Mouse (Mus musculus) limb, embryonic 14.5 days (tissue): Measurements from ENCODE around the gene Wdr63. TPM values are rescaled to one million over a fixed set of nuclear protein-coding genes. Genes with fewer than 3 reads are reported as not detected.

Experiments
- ATAC-seq: fragments of 200-750 bp; cut with Nextera tagmentation; 2 replicates; pipeline ENCODE4 v1.8.0; 2017; ENCODE audit warnings: low read depth, moderate number of reproducible peaks, moderate TSS enrichment; ENCODE audit not compliant: low FRiP score
- DNase-seq: peaks from one replicate; pipeline ENCODE4 v3.0.0-alpha.2; 2015; ENCODE audit warnings: low spot score
- H3K27ac ChIP-seq: fragments of 300-500 bp; sonication (generic); replicated peaks from 2 replicates; pipeline ENCODE4 v1.5.1; 2014; ENCODE audit warnings: low read depth, mild to moderate bottlenecking, low read length, moderate library complexity, mixed read lengths
- H3K27me3 ChIP-seq: fragments of 300-500 bp; sonication (generic); 2 replicates; pipeline ENCODE4 v1.6.1; 2014; ENCODE audit warnings: low read length, mixed read lengths; ENCODE audit not compliant: control insufficient read depth, insufficient read depth
- H3K36me3 ChIP-seq: fragments of 300-500 bp; sonication (generic); 2 replicates; pipeline ENCODE4 v1.6.1; 2014; ENCODE audit warnings: mild to moderate bottlenecking, low read length, moderate library complexity, mixed read lengths; ENCODE audit not compliant: control insufficient read depth, insufficient read depth
- H3K4me1 ChIP-seq: fragments of 300-500 bp; sonication (generic); 2 replicates; pipeline ENCODE4 v1.6.1; 2014; ENCODE audit warnings: antibody characterized with exemption, low read length, mixed read lengths; ENCODE audit not compliant: control insufficient read depth, insufficient read depth
- H3K4me2 ChIP-seq: fragments of 300-500 bp; sonication (generic); replicated peaks from 2 replicates; pipeline ENCODE4 v1.6.1; 2014; ENCODE audit warnings: low read depth, mild to moderate bottlenecking, low read length, moderate library complexity; ENCODE audit not compliant: severe bottlenecking
- H3K4me3 ChIP-seq: fragments of 300-500 bp; sonication (generic); replicated peaks from 2 replicates; pipeline ENCODE4 v1.5.1; 2014; ENCODE audit warnings: low read length
- H3K9ac ChIP-seq: fragments of 300-500 bp; sonication (generic); 2 replicates; pipeline ENCODE4 v1.6.1; 2014; ENCODE audit warnings: mild to moderate bottlenecking, low read depth, low read length, moderate library complexity; ENCODE audit not compliant: severe bottlenecking
- H3K9me3 ChIP-seq: fragments of 300-500 bp; sonication (generic); 2 replicates; pipeline ENCODE4 v1.6.1; 2016; ENCODE audit warnings: low read length; ENCODE audit not compliant: control insufficient read depth
- POLR2A ChIP-seq: fragments of 200-500 bp; IDR thresholded peaks from 2 replicates; pipeline ENCODE4 v1.8.0; 2012; ENCODE audit warnings: inconsistent platforms, mild to moderate bottlenecking, moderate library complexity, borderline replicate concordance; ENCODE audit not compliant: insufficient read depth, insufficient read length; ENCODE audit errors: extremely low read depth
- WGBS: fragments of 180-500 bp; shearing (Covaris S2); extraction: QIAGEN DNeasy Blood & Tissue Kit; methylation state at CpG from one replicate; pipeline ENCODE4 v1.1.7; 2014; 5-methylcytosine and 5-hydroxymethylcytosine counted together
- polyA plus RNA-seq, 2 experiments: library from polyadenylated mRNA; depleted of rRNA in 1 of 2; stranded (reverse) in 1 of 2; unstranded in 1 of 2; fragments of >200 nt; fragmentation: Nextera tagmentation in 1 of 2; extraction: Ambion mirVana in 1 of 2; gene quantifications; 2 replicates each; pipeline versions ENCODE4 v1.2.1 to v1.2.3; 2012 to 2014

Wdr63 gene
- polyA plus RNA-seq, 2 experiments: 0.20 TPM; not detected in 1

DNA sequence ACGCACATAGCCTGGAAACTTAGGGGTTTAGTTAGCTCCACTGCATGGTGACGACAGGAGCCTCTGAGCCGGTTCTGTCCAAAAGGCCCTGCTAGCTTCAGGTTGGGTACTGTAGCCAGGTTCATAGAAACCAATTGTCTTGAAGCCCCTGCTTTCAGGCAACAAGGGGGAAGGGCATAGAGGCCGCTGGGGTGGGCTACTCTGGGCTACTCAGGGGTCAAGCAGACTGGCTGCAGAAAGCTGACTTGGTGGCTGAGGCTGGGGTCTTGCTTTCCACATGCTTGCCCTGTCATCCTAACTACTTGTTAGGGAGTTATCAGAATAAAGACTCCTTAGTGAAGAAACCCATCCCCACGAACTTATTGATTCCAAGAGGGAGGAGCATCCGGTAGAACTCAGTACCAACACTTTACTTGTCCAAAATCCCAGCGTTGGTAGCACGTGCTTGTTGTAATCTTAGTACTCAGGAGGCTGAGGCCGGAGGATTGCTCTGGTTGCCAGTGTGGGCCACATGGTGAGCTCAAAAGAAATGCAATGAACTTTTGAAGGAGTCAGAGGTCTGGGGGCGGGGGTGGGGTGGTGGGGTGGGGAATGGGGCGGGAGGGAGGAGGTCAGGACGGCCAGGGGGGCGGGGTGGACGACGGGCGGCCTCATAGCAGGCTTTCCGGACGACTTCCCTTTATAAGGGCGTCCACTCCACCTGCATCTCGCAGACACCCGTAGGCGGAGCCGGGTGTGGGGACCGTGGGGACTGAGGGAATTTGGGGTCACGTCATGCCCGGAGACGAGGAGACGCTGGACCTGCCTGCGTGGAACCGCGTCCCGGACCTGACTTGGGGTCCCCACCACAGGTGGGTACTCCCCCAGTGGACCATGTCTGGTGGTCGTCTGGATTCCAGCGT is 41.5 kb upstream of the Wdr63 start, which contains the start of gene Mcoln2:
Gene Mcoln2 (plus strand): TSS at position 678 of the 902 bp plus-strand sequence.
- WGBS: 19% methylated on average over 17 of the region's 34 CpGs
- DNase-seq: no peak
- no peaks in the 10 kb centered on the region for H3K36me3 ChIP-seq
- peaks cover 8% of the 10 kb centered on the region; the same call in 1 of the 2 replicates for H3K4me1 ChIP-seq
- no peak within 1 kb of the TSS for H3K27ac ChIP-seq
- TF ChIP-seq POLR2A: no peak
- H3K4me3 ChIP-seq: peak within 1 kb of the TSS; percentile 45
- 0 out of 2 replicates have a peak, but pooled peaks cover 4% of the 10 kb centered on the region for H3K9me3 ChIP-seq
- 0 out of 2 replicates have a peak, but pooled peaks have one; percentile 4 for ATAC-seq
- H3K27me3 ChIP-seq: 0 out of 2 replicates have a peak, but pooled peaks cover 4% of the 10 kb centered on the region
- H3K4me2 ChIP-seq: peak within 1 kb of the TSS; percentile 98
- peak within 1 kb of the TSS; percentile 56 for H3K9ac ChIP-seq

DNA sequence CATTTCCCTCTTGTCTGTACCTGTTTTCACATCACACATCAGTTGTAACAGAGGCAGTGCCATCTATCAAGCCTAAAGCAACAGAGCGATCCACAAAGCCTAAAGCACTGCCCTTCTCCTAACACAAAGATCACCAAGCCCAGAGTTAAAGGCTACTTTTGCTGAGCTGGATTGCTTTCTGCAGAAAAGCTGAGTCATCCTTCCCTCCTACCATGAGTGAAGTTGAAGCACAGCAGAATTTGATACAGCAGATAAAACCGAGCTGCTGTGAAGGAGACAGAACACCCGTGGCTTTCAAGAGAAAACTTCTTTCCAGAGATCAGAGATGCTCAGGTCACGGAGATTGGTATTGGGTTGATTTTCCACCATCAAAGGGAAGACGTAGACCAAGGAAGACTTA is 38.2 kb upstream of the Wdr63 start:
- ATAC-seq (no peak), DNase-seq (no peak)
- no peak overlapping the region for H3K4me3 ChIP-seq
- no peak overlapping the region for H3K27ac ChIP-seq
- H3K9ac ChIP-seq: no peak overlapping the region
- H3K4me1 ChIP-seq: peaks cover 8% of the 10 kb centered on the region; the same call in 1 of the 2 replicates
- H3K36me3 ChIP-seq: no peaks in the 10 kb centered on the region
- H3K9me3 ChIP-seq: 0 out of 2 replicates have a peak, but pooled peaks cover 4% of the 10 kb centered on the region
- H3K4me2 ChIP-seq: no peak overlapping the region
- 67% methylated on average over 5 of the region's 5 CpGs for WGBS
- no peak for TF ChIP-seq POLR2A
- H3K27me3 ChIP-seq: 0 out of 2 replicates have a peak, but pooled peaks cover 4% of the 10 kb centered on the region

DNA sequence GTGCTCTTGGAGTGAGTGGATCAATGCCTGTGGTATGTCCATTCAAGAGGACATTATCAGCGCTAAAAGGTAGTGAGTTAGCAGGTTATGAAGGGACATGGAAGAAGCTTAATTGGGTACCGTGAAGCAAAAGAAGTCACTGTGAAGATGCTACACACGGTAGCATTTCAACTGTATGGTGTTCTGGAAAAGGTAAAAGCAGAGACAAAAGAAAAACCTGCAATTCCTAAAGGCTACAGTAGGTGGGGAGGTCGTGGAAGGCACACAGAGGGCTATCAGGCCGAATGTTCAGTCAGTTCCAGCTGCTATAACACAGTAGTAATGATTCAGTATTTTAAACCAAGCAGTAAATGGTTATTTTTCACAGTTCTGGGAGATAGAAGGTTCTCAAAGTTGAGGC is 37.6 kb upstream of the Wdr63 start:
- WGBS: 59% methylated on average over 5 of the region's 5 CpGs
- ATAC-seq: no peak

DNA sequence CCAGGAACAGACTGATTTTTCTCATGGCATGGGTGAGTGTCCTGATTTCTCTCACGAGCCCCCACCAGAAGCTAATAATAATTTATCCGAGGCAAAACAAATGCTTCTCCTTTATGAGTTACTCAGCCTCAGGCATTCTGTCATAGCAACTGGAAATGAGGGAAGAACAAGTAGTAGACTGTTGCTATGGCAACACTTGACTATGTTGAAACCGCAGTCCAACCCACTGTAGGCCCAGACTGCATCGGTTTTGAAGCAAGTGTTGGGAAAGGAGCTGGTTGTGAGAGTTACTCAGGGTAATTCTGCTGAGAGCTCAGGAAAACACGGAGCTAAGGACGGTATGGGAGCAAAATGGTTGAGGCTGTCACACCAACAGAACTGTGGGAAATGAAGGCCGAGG is 34.6 kb upstream of the Wdr63 start:
- ATAC-seq (no peak), DNase-seq (no peak)
- Histone ChIP-seq H3K4me1 (no peaks in the 10 kb centered on the region), H3K9ac (no peak overlapping the region), H3K4me3 (no peak overlapping the region), H3K9me3 (0 out of 2 replicates have a peak, but pooled peaks cover 4% of the 10 kb centered on the region), H3K36me3 (no peaks in the 10 kb centered on the region), H3K27me3 (no peaks in the 10 kb centered on the region), H3K27ac (no peak overlapping the region), H3K4me2 (no peak overlapping the region)
- no peak for TF ChIP-seq POLR2A
- 87% methylated on average over 7 of the region's 7 CpGs for WGBS

More for the DNA sequence above, 37.6 kb upstream of the Wdr63 start:
- no peak overlapping the region for H3K27ac ChIP-seq
- no peak overlapping the region for H3K9ac ChIP-seq
- H3K9me3 ChIP-seq: 0 out of 2 replicates have a peak, but pooled peaks cover 4% of the 10 kb centered on the region
- 0 out of 2 replicates have a peak, but pooled peaks cover 4% of the 10 kb centered on the region for H3K27me3 ChIP-seq
- no peak for TF ChIP-seq POLR2A
- peaks cover 5% of the 10 kb centered on the region; the same call in 1 of the 2 replicates for H3K4me1 ChIP-seq
- no peak overlapping the region for H3K4me3 ChIP-seq
- H3K4me2 ChIP-seq: no peak overlapping the region
- no peak for DNase-seq
- H3K36me3 ChIP-seq: no peaks in the 10 kb centered on the region

DNA sequence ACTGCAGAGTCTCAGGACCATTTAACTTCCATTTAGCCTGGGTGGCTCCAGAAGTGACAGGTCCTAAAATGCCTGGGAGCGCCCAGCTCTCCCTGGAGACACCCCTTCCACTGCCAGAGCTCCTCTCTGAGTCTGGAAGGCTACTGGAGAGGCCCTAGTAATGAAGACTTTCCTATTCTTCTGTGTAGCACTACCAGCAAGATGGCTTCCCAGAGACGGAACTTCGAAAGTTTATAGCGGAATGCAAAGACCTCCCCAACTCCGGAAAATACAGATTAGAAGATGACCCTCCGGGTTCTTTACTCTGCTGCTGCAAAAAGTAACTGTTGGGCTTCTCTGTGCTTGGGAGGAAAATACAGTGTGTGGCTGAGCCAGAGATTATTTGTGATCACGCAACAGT is 32.3 kb upstream of the Wdr63 start:
- 91% methylated on average over 7 of the region's 7 CpGs for WGBS
- DNase-seq (no peak), ATAC-seq (no peak)
- no peak overlapping the region for H3K4me2 ChIP-seq
- H3K9me3 ChIP-seq: 0 out of 2 replicates have a peak, but pooled peaks cover 2% of the 10 kb centered on the region
- H3K9ac ChIP-seq: no peak overlapping the region
- H3K4me3 ChIP-seq: no peak overlapping the region
- H3K4me1 ChIP-seq: no peaks in the 10 kb centered on the region
- H3K27me3 ChIP-seq: no peaks in the 10 kb centered on the region
- H3K27ac ChIP-seq: no peak overlapping the region
- no peak for TF ChIP-seq POLR2A
- no peaks in the 10 kb centered on the region for H3K36me3 ChIP-seq
